Mouse (Mus musculus): ENCODE data around the gene Rabgap1.

GRCm38 (mm10) chr2:37431609-37432008 lies 11.5 kb upstream of the Rabgap1 start:
- TF ChIP-seq POLR2A (IDR thresholded peaks at IDR 0.05; ENCODE audit: control insufficient read depth, low read depth, low read length), result no peak
- no peak for TF ChIP-seq CTCF (IDR thresholded peaks at IDR 0.05; ENCODE audit: control insufficient read depth, insufficient read depth, insufficient replicate concordance, low read depth, low read length)

All from testis, adult 2 months (tissue).